Mouse (Mus musculus): ENCODE results near the gene Tnfsf13. TPM values are rescaled to one million over a fixed set of nuclear protein-coding genes. Genes with fewer than 3 reads are reported as not detected.
"Not testable (repeated sequence)": the region's sequence is repeated elsewhere in the genome, so short reads cannot be mapped to it uniquely, and the experiment has no call there.

Tnfsf13 gene
- 0.17 and 0.40 TPM in 2 replicates for polyA plus RNA-seq (2015; fragmentation: Nextera tagmentation; extraction: Ambion mirVana)

GRCm38 (mm10) chr11:69685526-69686148 lies at the start of gene Tnfsf13:
TSS of gene Tnfsf13 (minus strand) at chr11:69685784.
- no peaks in the 10 kb centered on the region for H3K9me3 ChIP-seq (replicated peaks; ENCODE audit: control insufficient read depth, low read length)
- peak within 1 kb of the TSS; percentile 61 for H3K27ac ChIP-seq (ENCODE audit: low read length)
- H3K4me2 ChIP-seq (ENCODE audit: low read depth, low read length) = no peak within 1 kb of the TSS
- H3K27me3 ChIP-seq (ENCODE audit: control insufficient read depth, insufficient read depth, low read depth, low read length) = no peaks in the 10 kb centered on the region
- H3K4me1 ChIP-seq (ENCODE audit: control insufficient read depth, low read depth, low read length) = peaks cover 29% of the 10 kb centered on the region
- H3K4me3 ChIP-seq (ENCODE audit: low read depth, low read length) = no peak within 1 kb of the TSS
- ATAC-seq (ENCODE audit: low read depth) = no peak
- no peaks in the 10 kb centered on the region for H3K36me3 ChIP-seq (ENCODE audit: control insufficient read depth, insufficient read depth)
- 58% methylated on average over 10 of the region's 10 CpGs for WGBS (ENCODE audit: insufficient replicate concordance)
- no peak within 1 kb of the TSS for H3K9ac ChIP-seq (ENCODE audit: low read depth, low read length)

- H3K4me3 ChIP-seq (ENCODE audit: low read depth, low read length); H3K4me1 ChIP-seq (ENCODE audit: control insufficient read depth, low read depth, low read length); H3K4me2 ChIP-seq (ENCODE audit: low read depth, low read length); ATAC-seq (ENCODE audit: low read depth); H3K9me3 ChIP-seq (replicated peaks; ENCODE audit: control insufficient read depth, low read length); H3K9ac ChIP-seq (ENCODE audit: low read depth, low read length); H3K27ac ChIP-seq (ENCODE audit: low read length); H3K27me3 ChIP-seq (ENCODE audit: control insufficient read depth, insufficient read depth, low read depth, low read length): not testable (repeated sequence)
- WGBS (ENCODE audit: insufficient replicate concordance) = 65% methylated on average over 2 of the region's 3 CpGs
- H3K36me3 ChIP-seq (ENCODE audit: control insufficient read depth, insufficient read depth) = peaks cover 26% of the 10 kb centered on the region
Measured at GRCm38 (mm10) chr11:69731408-69731807, 45.8 kb upstream of the Tnfsf13 start.

- Histone ChIP-seq H3K36me3 (ENCODE audit: control insufficient read depth, insufficient read depth) (peaks cover 2% of the 10 kb centered on the region), H3K4me1 (ENCODE audit: control insufficient read depth, low read depth, low read length) (peaks cover 4% of the 10 kb centered on the region; the same call in 1 of the 2 replicates), H3K4me3 (ENCODE audit: low read depth, low read length) (no peak overlapping the region), H3K4me2 (ENCODE audit: low read depth, low read length) (no peak overlapping the region), H3K27me3 (ENCODE audit: control insufficient read depth, insufficient read depth, low read depth, low read length) (no peaks in the 10 kb centered on the region), H3K9ac (ENCODE audit: low read depth, low read length) (no peak overlapping the region), H3K27ac (ENCODE audit: low read length) (no peak overlapping the region), H3K9me3 (replicated peaks; ENCODE audit: control insufficient read depth, low read length) (peaks cover 2% of the 10 kb centered on the region; the same call in 1 of the 2 replicates)
- ATAC-seq (ENCODE audit: low read depth) = no peak
- 26% methylated on average over 3 of the region's 3 CpGs for whole genome bisulfite sequencing (ENCODE audit: insufficient replicate concordance)
Measured at GRCm38 (mm10) chr11:69729063-69729462, 43.5 kb upstream of the Tnfsf13 start.

- Histone ChIP-seq H3K27ac (ENCODE audit: low read length) (no peak overlapping the region), H3K4me1 (ENCODE audit: control insufficient read depth, low read depth, low read length) (peaks cover 4% of the 10 kb centered on the region; the same call in 1 of the 2 replicates), H3K4me2 (ENCODE audit: low read depth, low read length) (no peak overlapping the region), H3K27me3 (ENCODE audit: control insufficient read depth, insufficient read depth, low read depth, low read length) (no peaks in the 10 kb centered on the region), H3K9ac (ENCODE audit: low read depth, low read length) (no peak overlapping the region), H3K4me3 (ENCODE audit: low read depth, low read length) (no peak overlapping the region), H3K9me3 (replicated peaks; ENCODE audit: control insufficient read depth, low read length) (peaks cover 2% of the 10 kb centered on the region; the same call in 1 of the 2 replicates), H3K36me3 (ENCODE audit: control insufficient read depth, insufficient read depth) (no peaks in the 10 kb centered on the region)
- ATAC-seq (ENCODE audit: low read depth) = no peak
- 35% methylated on average over 5 of the region's 5 CpGs for WGBS (ENCODE audit: insufficient replicate concordance)
Measured at GRCm38 (mm10) chr11:69725951-69726350, 40.4 kb upstream of the Tnfsf13 start.

- H3K4me2 ChIP-seq (ENCODE audit: low read depth, low read length) = no peak overlapping the region
- 51% methylated on average over 2 of the region's 2 CpGs for WGBS (ENCODE audit: insufficient replicate concordance)
- H3K36me3 ChIP-seq (ENCODE audit: control insufficient read depth, insufficient read depth) = no peaks in the 10 kb centered on the region
- H3K9ac ChIP-seq (ENCODE audit: low read depth, low read length) = no peak overlapping the region
- H3K4me3 ChIP-seq (ENCODE audit: low read depth, low read length) = no peak overlapping the region
- no peak for ATAC-seq (ENCODE audit: low read depth)
- no peaks in the 10 kb centered on the region for H3K27me3 ChIP-seq (ENCODE audit: control insufficient read depth, insufficient read depth, low read depth, low read length)
- H3K9me3 ChIP-seq (replicated peaks; ENCODE audit: control insufficient read depth, low read length) = peaks cover 2% of the 10 kb centered on the region; the same call in 1 of the 2 replicates
- peaks cover 18% of the 10 kb centered on the region for H3K4me1 ChIP-seq (ENCODE audit: control insufficient read depth, low read depth, low read length)
- H3K27ac ChIP-seq (ENCODE audit: low read length) = no peak overlapping the region
Measured at GRCm38 (mm10) chr11:69723074-69723473, 37.5 kb upstream of the Tnfsf13 start.

- Histone ChIP-seq H3K4me3 (ENCODE audit: low read depth, low read length) (no peak overlapping the region), H3K9me3 (replicated peaks; ENCODE audit: control insufficient read depth, low read length) (peaks cover 2% of the 10 kb centered on the region; the same call in 1 of the 2 replicates), H3K4me2 (ENCODE audit: low read depth, low read length) (no peak overlapping the region), H3K9ac (ENCODE audit: low read depth, low read length) (no peak overlapping the region), H3K27ac (ENCODE audit: low read length) (no peak overlapping the region), H3K27me3 (ENCODE audit: control insufficient read depth, insufficient read depth, low read depth, low read length) (no peaks in the 10 kb centered on the region), H3K36me3 (ENCODE audit: control insufficient read depth, insufficient read depth) (no peaks in the 10 kb centered on the region), H3K4me1 (ENCODE audit: control insufficient read depth, low read depth, low read length) (peaks cover 28% of the 10 kb centered on the region)
- 65% methylated on average over 6 of the region's 6 CpGs for WGBS (ENCODE audit: insufficient replicate concordance)
- ATAC-seq (ENCODE audit: low read depth) = no peak
Measured at GRCm38 (mm10) chr11:69720852-69721251, 35.3 kb upstream of the Tnfsf13 start.

- H3K9ac ChIP-seq (ENCODE audit: low read depth, low read length) = no peak overlapping the region
- peak overlapping the region; percentile 62; the same call in 1 of the 2 replicates for H3K27ac ChIP-seq (ENCODE audit: low read length)
- no peaks in the 10 kb centered on the region for H3K27me3 ChIP-seq (ENCODE audit: control insufficient read depth, insufficient read depth, low read depth, low read length)
- 59% methylated on average over 6 of the region's 6 CpGs for WGBS (ENCODE audit: insufficient replicate concordance)
- no peak for ATAC-seq (ENCODE audit: low read depth)
- H3K9me3 ChIP-seq (replicated peaks; ENCODE audit: control insufficient read depth, low read length) = no peaks in the 10 kb centered on the region
- peaks cover 27% of the 10 kb centered on the region for H3K4me1 ChIP-seq (ENCODE audit: control insufficient read depth, low read depth, low read length)
- no peak overlapping the region for H3K4me2 ChIP-seq (ENCODE audit: low read depth, low read length)
- H3K36me3 ChIP-seq (ENCODE audit: control insufficient read depth, insufficient read depth) = no peaks in the 10 kb centered on the region
- H3K4me3 ChIP-seq (ENCODE audit: low read depth, low read length) = no peak overlapping the region
Measured at GRCm38 (mm10) chr11:69719423-69719822, 33.8 kb upstream of the Tnfsf13 start.

GRCm38 (mm10) chr11:69718661-69719060 lies 33.1 kb upstream of the Tnfsf13 start:
- Histone ChIP-seq H3K36me3 (ENCODE audit: control insufficient read depth, insufficient read depth) (no peaks in the 10 kb centered on the region), H3K9me3 (replicated peaks; ENCODE audit: control insufficient read depth, low read length) (no peaks in the 10 kb centered on the region), H3K27me3 (ENCODE audit: control insufficient read depth, insufficient read depth, low read depth, low read length) (no peaks in the 10 kb centered on the region), H3K4me1 (ENCODE audit: control insufficient read depth, low read depth, low read length) (peaks cover 27% of the 10 kb centered on the region), H3K27ac (ENCODE audit: low read length) (peak overlapping the region; percentile 62), H3K4me3 (ENCODE audit: low read depth, low read length) (peak overlapping the region; percentile 1; the same call in 1 of the 2 replicates), H3K9ac (ENCODE audit: low read depth, low read length) (peak overlapping the region; percentile 15), H3K4me2 (ENCODE audit: low read depth, low read length) (peak overlapping the region; percentile 40)
- ATAC-seq (ENCODE audit: low read depth) = peak; percentile 92
- WGBS (ENCODE audit: insufficient replicate concordance) = 16% methylated on average over 15 of the region's 15 CpGs

GRCm38 (mm10) chr11:69716953-69717352 lies 31.4 kb upstream of the Tnfsf13 start:
- H3K27me3 ChIP-seq (ENCODE audit: control insufficient read depth, insufficient read depth, low read depth, low read length) = no peaks in the 10 kb centered on the region
- 49% methylated on average over 4 of the region's 4 CpGs for WGBS (ENCODE audit: insufficient replicate concordance)

More at GRCm38 (mm10) chr11:69716953-69717352, 31.4 kb upstream of the Tnfsf13 start:
- Histone ChIP-seq H3K4me3 (ENCODE audit: low read depth, low read length) (no peak overlapping the region), H3K36me3 (ENCODE audit: control insufficient read depth, insufficient read depth) (no peaks in the 10 kb centered on the region), H3K9me3 (replicated peaks; ENCODE audit: control insufficient read depth, low read length) (no peaks in the 10 kb centered on the region), H3K4me2 (ENCODE audit: low read depth, low read length) (no peak overlapping the region), H3K9ac (ENCODE audit: low read depth, low read length) (no peak overlapping the region), H3K27ac (ENCODE audit: low read length) (no peak overlapping the region; the same call in 1 of the 2 replicates), H3K4me1 (ENCODE audit: control insufficient read depth, low read depth, low read length) (peaks cover 27% of the 10 kb centered on the region)
- ATAC-seq (ENCODE audit: low read depth) = no peak

All from liver, embryonic 16.5 days (tissue).